Mouse (Mus musculus) heart, adult 2 months (tissue): ENCODE results near the gene Serpinb1a. TPM values are rescaled to one million over a fixed set of nuclear protein-coding genes. Genes with fewer than 3 reads are reported as not detected.
"Not testable (repeated sequence)": the region's sequence is repeated elsewhere in the genome, so short reads cannot be mapped to it uniquely, and the experiment has no call there.

Experiments used
- DNase-seq, 2 experiments: peaks; one replicate each; pipeline ENCODE4 v3.0.0; 2021
- H3K27ac ChIP-seq: fragments of 200-600 bp; 2 replicates; pipeline ENCODE4 v1.8.1; 2022
- H3K27me3 ChIP-seq: fragments of 200-500 bp; 2 replicates; pipeline ENCODE4 v1.6.1; 2012; ENCODE audit warnings: mild to moderate bottlenecking, low read length, inconsistent platforms, mixed read lengths; ENCODE audit not compliant: control insufficient read depth, insufficient read depth
- H3K36me3 ChIP-seq: fragments of 200-500 bp; 2 replicates; pipeline ENCODE4 v1.6.1; 2012; ENCODE audit warnings: low read length, inconsistent platforms; ENCODE audit not compliant: control insufficient read depth, insufficient read depth
- H3K4me1 ChIP-seq: fragments of 200-500 bp; 2 replicates; pipeline ENCODE4 v1.6.1; 2011; ENCODE audit warnings: low read length; ENCODE audit not compliant: control insufficient read depth, insufficient read depth
- H3K4me3 ChIP-seq: fragments of 200-600 bp; 2 replicates; pipeline ENCODE4 v1.8.1; 2022
- H3K79me2 ChIP-seq: fragments of 200-500 bp; replicated peaks from 2 replicates; pipeline ENCODE4 v1.6.1; 2012; ENCODE audit warnings: mild to moderate bottlenecking, inconsistent platforms, low read length, moderate library complexity, mixed read lengths; ENCODE audit not compliant: control insufficient read depth, insufficient read depth
- H3K9ac ChIP-seq: fragments of 200-500 bp; 2 replicates; pipeline ENCODE4 v1.6.1; 2012; ENCODE audit warnings: low read depth, mild to moderate bottlenecking, control low read depth, inconsistent platforms, low read length, mixed read lengths
- CTCF ChIP-seq: fragments of 200-600 bp; IDR thresholded peaks from 2 replicates; pipeline ENCODE4 v1.8.1; 2022; ENCODE audit warnings: antibody characterized with exemption, mild to moderate bottlenecking, moderate library complexity
- EP300 ChIP-seq: fragments of 200-500 bp; IDR thresholded peaks from 2 replicates; pipeline ENCODE4 v1.6.1; 2011; ENCODE audit warnings: low read depth, low read length, control low read depth; ENCODE audit not compliant: insufficient read depth
- POLR2A ChIP-seq: fragments of 200-500 bp; IDR thresholded peaks from 2 replicates; pipeline ENCODE4 v1.6.1; 2011; ENCODE audit warnings: mild to moderate bottlenecking, low read depth, low read length, control low read depth; ENCODE audit not compliant: insufficient read depth
- WGBS: fragments of 180-500 bp; shearing (Covaris S2); methylation state at CpG from one replicate; pipeline ENCODE4 v1.1.7; 2018; 5-methylcytosine and 5-hydroxymethylcytosine counted together
- intact Hi-C: fragments of 180-260 bp; cut with DNase I; formaldehyde crosslinking; loops from one replicate; pipeline ENCODE4 v1.15.1; 2025
- polyA plus RNA-seq: library from polyadenylated mRNA; depleted of rRNA; stranded (reverse); fragments of >200 nt; gene quantifications from 2 replicates; pipeline ENCODE4 v1.2.3, GENCODE M21; 2012
- total RNA-seq, 2 experiments: library from RNA; stranded (reverse); gene quantifications; 2 replicates each; pipeline ENCODE4 v1.2.3; 2021

Gene Serpinb1a
- total and polyA plus RNA-seq, 3 experiments: 2.8 to 5.7 (median 4.4) TPM

DNA sequence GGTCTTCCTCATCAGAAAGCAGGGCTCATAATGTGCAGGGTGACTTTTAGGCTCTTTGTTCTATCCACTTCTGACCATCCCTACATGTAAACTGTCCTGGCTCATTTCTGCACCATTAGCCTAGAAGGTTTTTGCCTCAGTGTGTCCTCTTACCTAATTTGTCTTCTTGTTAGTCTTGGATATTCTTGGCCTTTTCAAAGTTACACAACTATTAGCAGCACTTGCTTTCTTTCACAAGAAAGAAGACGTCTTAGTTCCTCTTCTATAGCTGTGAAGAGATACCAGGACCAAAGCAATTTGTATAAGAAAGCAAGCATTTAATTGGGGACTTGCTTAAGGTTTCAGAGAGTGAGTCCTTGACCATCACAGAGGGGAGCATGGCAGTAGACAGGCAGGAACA lies 22.9 kb upstream of the Serpinb1a start:
- no peak for DNase-seq
- no peaks in the 10 kb centered on the region for H3K36me3 ChIP-seq
- TF ChIP-seq POLR2A (no peak), CTCF (no peak), EP300 (no peak)

DNA sequence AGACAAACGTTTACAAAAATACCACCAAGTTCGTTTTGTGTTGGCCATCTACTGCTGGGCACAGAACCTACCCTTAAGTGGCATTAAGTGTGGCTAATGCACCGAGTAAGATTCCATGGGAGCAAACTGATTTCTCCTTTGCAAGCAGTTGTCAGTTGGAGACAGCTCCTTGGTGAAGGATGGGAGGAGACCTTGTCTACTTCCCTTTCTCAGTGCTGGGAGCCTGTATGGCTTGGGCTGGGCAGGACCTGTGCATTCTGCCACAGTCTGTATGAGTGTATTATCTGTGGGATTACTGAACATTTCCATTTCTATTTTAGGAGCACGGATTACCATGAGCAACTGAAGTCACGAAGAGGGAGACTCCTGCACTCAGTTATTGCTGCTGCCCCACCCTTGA lies 17.9 kb upstream of the Serpinb1a start:
- Histone ChIP-seq H3K27me3 (no peaks in the 10 kb centered on the region), H3K79me2 (no peaks in the 10 kb centered on the region), H3K27ac (no peak overlapping the region), H3K9ac (no peak overlapping the region), H3K4me3 (no peak overlapping the region), H3K36me3 (no peaks in the 10 kb centered on the region), H3K4me1 (no peaks in the 10 kb centered on the region)
- WGBS: 37% methylated on average over 5 of the region's 5 CpGs
- TF ChIP-seq EP300 (no peak), POLR2A (no peak), CTCF (no peak)
- intact Hi-C loops: no loop called here
- no peak for DNase-seq

More for the DNA sequence above, 22.9 kb upstream of the Serpinb1a start:
- H3K79me2 ChIP-seq: no peaks in the 10 kb centered on the region
- 75% methylated on average over 1 of the region's 1 CpGs for WGBS
- no peak overlapping the region for H3K9ac ChIP-seq
- no peak overlapping the region for H3K27ac ChIP-seq
- H3K27me3 ChIP-seq: no peaks in the 10 kb centered on the region
- H3K4me1 ChIP-seq: no peaks in the 10 kb centered on the region
- no peak overlapping the region for H3K4me3 ChIP-seq
- intact Hi-C loops: no loop called here

DNA sequence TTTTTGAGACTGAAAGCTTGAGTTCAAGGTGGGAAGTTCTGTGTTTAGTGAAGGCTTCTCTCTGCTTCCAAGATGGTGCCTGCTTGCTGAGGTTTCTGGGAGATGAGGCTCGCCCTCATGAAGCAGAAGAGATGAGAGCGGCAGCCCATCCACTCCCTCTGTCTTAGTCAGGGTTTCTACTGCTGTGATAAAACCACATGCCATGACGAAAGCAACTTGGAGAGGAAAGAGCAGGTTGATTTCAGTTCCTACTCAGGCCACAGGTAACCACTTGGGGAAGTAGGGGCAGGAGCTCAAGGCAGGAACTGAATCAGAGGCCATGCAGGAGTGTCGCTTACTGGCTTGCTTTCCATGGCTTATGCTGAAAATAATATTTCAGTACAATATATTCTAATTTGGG lies 17.2 kb upstream of the Serpinb1a start:
- H3K79me2 ChIP-seq, intact Hi-C loops, H3K9ac ChIP-seq, H3K27me3 ChIP-seq, H3K27ac ChIP-seq, H3K4me1 ChIP-seq, H3K36me3 ChIP-seq, DNase-seq, H3K4me3 ChIP-seq: not testable (repeated sequence)
- 76% methylated on average over 4 of the region's 4 CpGs for whole genome bisulfite sequencing

DNA sequence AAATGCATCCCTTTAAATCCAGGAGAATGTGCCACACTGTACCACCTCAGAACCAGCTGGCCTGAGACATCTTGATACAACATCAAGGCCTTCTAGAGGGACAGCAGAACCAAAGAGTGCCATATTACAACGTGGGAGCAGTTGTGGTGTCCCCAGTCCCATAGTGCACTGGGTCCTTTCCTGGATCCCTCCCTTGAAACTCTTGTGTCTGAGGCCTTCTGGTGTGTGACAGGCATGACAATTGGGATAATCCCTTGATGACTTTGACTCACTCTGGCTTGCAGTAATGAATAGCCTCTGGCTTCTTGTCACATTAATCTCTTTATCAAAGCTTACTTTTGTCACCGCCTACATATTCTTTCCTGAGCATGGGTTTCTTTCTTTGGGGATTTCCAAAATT lies 16.0 kb upstream of the Serpinb1a start:
- H3K4me3 ChIP-seq: no peak overlapping the region
- no peak for DNase-seq
- H3K36me3 ChIP-seq: no peaks in the 10 kb centered on the region
- intact Hi-C loops: no loop called here
- H3K4me1 ChIP-seq: no peaks in the 10 kb centered on the region
- no peaks in the 10 kb centered on the region for H3K27me3 ChIP-seq
- H3K27ac ChIP-seq: no peak overlapping the region
- no peak for TF ChIP-seq EP300
- TF ChIP-seq POLR2A: no peak
- TF ChIP-seq CTCF: no peak
- WGBS: 65% methylated on average over 2 of the region's 2 CpGs
- no peaks in the 10 kb centered on the region for H3K79me2 ChIP-seq
- H3K9ac ChIP-seq: no peak overlapping the region

DNA sequence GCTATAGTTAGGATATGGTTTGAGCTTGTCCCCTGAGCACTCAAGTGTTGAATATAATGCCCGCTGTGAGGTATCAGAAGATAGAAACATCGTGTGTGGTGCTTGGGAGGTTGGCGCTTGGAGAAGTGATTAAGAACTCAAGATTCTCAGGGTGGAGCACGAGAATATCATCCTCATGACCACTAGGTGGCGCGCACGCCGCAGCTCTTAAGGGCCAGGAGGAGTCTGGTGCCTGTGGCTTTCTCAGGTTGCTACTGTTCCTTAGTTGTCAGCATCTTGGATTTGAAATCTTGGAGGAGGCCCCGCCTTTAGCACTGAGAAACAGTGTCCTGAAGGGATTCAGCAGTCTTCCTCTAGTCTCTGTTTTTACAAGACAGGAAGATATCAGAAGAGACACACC lies 15.5 kb upstream of the Serpinb1a start:
- no peak overlapping the region for H3K4me3 ChIP-seq
- no peak overlapping the region for H3K27ac ChIP-seq
- H3K4me1 ChIP-seq: no peaks in the 10 kb centered on the region
- no peak overlapping the region for H3K9ac ChIP-seq
- no peak for TF ChIP-seq EP300
- TF ChIP-seq CTCF: peak; percentile 97
- TF ChIP-seq POLR2A: no peak
- H3K79me2 ChIP-seq: no peaks in the 10 kb centered on the region
- intact Hi-C loops: no loop called here
- WGBS: 6% methylated on average over 9 of the region's 9 CpGs
- peak; percentile 65 to 73 for DNase-seq
- H3K36me3 ChIP-seq: no peaks in the 10 kb centered on the region
- H3K27me3 ChIP-seq: no peaks in the 10 kb centered on the region

DNA sequence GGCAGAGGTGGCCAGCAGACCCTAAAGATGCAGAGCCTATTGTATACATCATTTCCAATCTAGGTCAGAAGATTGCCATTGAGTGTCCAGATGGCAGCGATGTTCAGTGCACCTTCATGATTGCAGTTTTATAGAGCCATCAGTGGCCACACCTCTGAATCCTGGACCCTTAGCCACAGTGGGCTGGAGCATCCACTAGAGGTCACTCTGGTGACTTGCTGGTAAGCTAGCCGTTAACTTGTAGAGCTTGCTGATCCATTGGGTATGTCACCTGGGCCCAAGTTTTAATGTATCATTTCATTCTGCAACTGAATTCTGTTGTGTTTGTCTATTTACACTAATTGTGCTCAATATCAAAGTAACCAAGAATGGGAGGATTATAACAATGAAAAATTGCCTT lies 14.6 kb upstream of the Serpinb1a start:
- no peaks in the 10 kb centered on the region for H3K4me1 ChIP-seq
- no peak overlapping the region for H3K4me3 ChIP-seq
- WGBS: 59% methylated on average over 2 of the region's 2 CpGs
- no peak overlapping the region for H3K27ac ChIP-seq
- H3K27me3 ChIP-seq: no peaks in the 10 kb centered on the region
- no peak overlapping the region for H3K9ac ChIP-seq
- intact Hi-C loops: no loop called here
- no peaks in the 10 kb centered on the region for H3K36me3 ChIP-seq
- no peak for DNase-seq
- TF ChIP-seq EP300 (no peak), POLR2A (no peak), CTCF (peak; percentile 52)
- H3K79me2 ChIP-seq: no peaks in the 10 kb centered on the region

DNA sequence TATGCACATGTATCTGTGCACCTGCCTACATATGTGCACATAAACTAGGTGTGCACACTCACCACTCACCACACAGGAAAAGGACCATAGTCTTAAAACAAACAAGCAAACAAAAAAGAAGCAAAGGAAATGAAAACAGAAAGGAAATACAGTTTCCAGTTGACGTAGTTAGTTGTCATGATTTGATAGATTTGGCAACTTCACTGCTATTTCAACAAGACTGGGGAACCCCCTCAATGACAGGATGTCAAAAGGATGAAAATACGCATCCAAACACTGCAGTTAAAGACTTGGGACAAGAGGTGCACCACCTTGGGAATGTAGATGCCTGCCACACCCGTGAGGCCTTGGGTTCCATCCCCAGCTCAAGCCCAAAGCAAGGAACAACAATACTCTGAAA lies 13.5 kb upstream of the Serpinb1a start:
- 76% methylated on average over 3 of the region's 3 CpGs for WGBS
- H3K4me3 ChIP-seq, H3K36me3 ChIP-seq, intact Hi-C loops, H3K79me2 ChIP-seq, DNase-seq, H3K4me1 ChIP-seq, H3K27ac ChIP-seq, H3K27me3 ChIP-seq, H3K9ac ChIP-seq: not testable (repeated sequence)
